Mouse (Mus musculus) ovary, adult 10 weeks (tissue): ENCODE results near the gene Oma1. TPM values are rescaled to one million over a fixed set of nuclear protein-coding genes. Genes with fewer than 3 reads are reported as not detected.

Source experiments
- polyA plus RNA-seq: library from polyadenylated mRNA; stranded (reverse); fragments of 350-450 nt; fragmentation: Illumina TruSeq; extraction: RNeasy Lipid Tissue Mini Kit (QIAGEN cat#74804); gene quantifications from one replicate; pipeline ENCODE4 v1.2.3, GENCODE M21; 2014

The Oma1 gene
- polyA plus RNA-seq = 11.5 TPM

DNA sequence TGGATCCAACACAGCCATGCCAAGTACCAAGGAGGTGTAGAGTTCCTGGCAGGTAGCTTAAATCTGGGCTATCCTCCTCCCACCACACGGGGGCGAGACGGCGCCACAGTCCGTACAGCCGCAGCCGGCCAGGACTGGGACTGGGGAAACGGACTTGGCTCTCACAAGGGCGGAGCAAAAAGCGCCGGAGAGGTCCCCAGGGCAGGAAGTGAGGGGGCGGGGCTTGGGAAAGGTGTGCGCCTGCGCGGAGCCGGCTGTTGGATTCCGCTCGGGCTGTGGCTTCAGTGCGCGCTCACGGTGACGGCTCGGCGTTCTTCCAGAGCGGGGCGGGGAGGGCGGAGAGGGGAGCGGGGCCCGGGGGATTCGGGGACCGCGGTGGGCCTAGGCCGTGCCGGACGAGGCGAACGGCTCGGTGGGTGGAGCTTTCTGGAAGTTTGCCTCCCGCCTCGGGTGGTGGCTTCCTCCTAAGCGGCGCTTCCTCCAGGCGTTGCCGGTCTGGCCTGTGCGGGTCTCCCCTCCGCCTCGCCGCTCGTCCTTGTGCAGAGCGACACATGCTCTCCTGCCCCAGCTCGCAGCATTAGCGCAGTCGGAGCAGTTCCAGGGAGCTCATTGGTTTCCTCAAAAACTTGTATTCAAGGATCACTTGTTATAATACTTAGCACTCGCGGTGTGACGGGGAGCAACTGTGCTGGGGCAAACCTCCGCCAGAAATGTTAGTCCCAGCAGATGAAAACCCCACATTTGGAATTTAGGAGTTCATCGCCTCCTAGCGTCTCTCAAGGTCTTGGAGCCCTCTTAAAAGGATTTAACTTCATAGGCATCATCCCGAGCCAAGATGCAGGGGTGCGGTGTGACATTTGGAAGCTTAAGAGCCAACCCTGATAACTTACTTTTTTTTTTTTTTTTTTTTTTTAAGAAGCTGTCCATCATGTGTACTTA is at the start of gene Oma1:
Gene Oma1 (plus strand): TSS at position 226 of the 939 bp plus-strand sequence.

GRCm38 (mm10) chr4:103290763-103291162 is 22.8 kb upstream of the Oma1 start, which contains the start of gene 4921539E11Rik:
TSS of gene 4921539E11Rik (minus strand) at chr4:103290863.

Other genes starting within 250 kb of the Oma1 start
- 262 TPM for gene Mier1, start 199.4 kb upstream of the Oma1 start, polyA plus RNA-seq
- 15.0 TPM for gene Wdr78, start 199.3 kb upstream of the Oma1 start, polyA plus RNA-seq
- 14.2 TPM for gene Slc35d1, start 98.6 kb upstream of the Oma1 start, polyA plus RNA-seq
- gene 4921539E11Rik, start 22.9 kb upstream of the Oma1 start, polyA plus RNA-seq = not detected